Mouse (Mus musculus) adrenal gland, postnatal 4 days (tissue): ENCODE results near the gene Sh3bgrl3. TPM values are rescaled to one million over a fixed set of nuclear protein-coding genes. Genes with fewer than 3 reads are reported as not detected.

Source experiments
- DNase-seq, 2 experiments: peaks; one replicate each; pipeline ENCODE4 v3.0.0; 2021 to 2022; ENCODE audit warnings: low spot score in 2 of 2, mixed read lengths in 2 of 2
- total RNA-seq, 2 experiments: library from RNA; stranded (reverse); gene quantifications; 2 replicates each; pipeline ENCODE4 v1.2.3; 2021

Gene Sh3bgrl3
- total RNA-seq, 2 experiments from 2014 or later, result 108 to 111 TPM

GRCm38 (mm10) chr4:134113356-134113994 lies 15.1 kb downstream of the Sh3bgrl3 start:
- DNase-seq, result no peak

GRCm38 (mm10) chr4:134112403-134112802 lies 16.2 kb downstream of the Sh3bgrl3 start:
- DNase-seq, result no peak

GRCm38 (mm10) chr4:134110653-134111052 lies 17.9 kb downstream of the Sh3bgrl3 start:
- no peak for DNase-seq

- DNase-seq, result no peak
These were observed 20.4 kb downstream of the Sh3bgrl3 start for GRCm38 (mm10) chr4:134108196-134108595.

- DNase-seq, result no peak
These were observed 20.9 kb downstream of the Sh3bgrl3 start for GRCm38 (mm10) chr4:134107730-134108129.

GRCm38 (mm10) chr4:134106105-134106504 lies 22.5 kb downstream of the Sh3bgrl3 start:
- DNase-seq, result no peak

GRCm38 (mm10) chr4:134102742-134103119 lies 25.9 kb downstream of the Sh3bgrl3 start:
- no peak for DNase-seq

- DNase-seq, result peak; percentile 63 to 76
These were observed 26.4 kb downstream of the Sh3bgrl3 start, which contains the start of gene Ubxn11 for GRCm38 (mm10) chr4:134101979-134102741. Gene Ubxn11 (plus strand): TSS chr4:134102570.

- no peak for DNase-seq
These were observed 28.3 kb downstream of the Sh3bgrl3 start for GRCm38 (mm10) chr4:134100245-134100644.

GRCm38 (mm10) chr4:134098628-134099027 lies 30.0 kb downstream of the Sh3bgrl3 start:
- DNase-seq, result no peak

GRCm38 (mm10) chr4:134097015-134097608 lies 31.5 kb downstream of the Sh3bgrl3 start:
- no peak for DNase-seq

GRCm38 (mm10) chr4:134096120-134096519 lies 32.5 kb downstream of the Sh3bgrl3 start:
- DNase-seq, result no peak

- no peak for DNase-seq
These were observed 33.6 kb downstream of the Sh3bgrl3 start, which contains the start of gene Cd52 for GRCm38 (mm10) chr4:134094923-134095547. Gene Cd52 (minus strand): TSS chr4:134095082.

- no peak for DNase-seq
These were observed 34.5 kb downstream of the Sh3bgrl3 start for GRCm38 (mm10) chr4:134094004-134094564.

GRCm38 (mm10) chr4:134092382-134093288 lies 36.0 kb downstream of the Sh3bgrl3 start:
- DNase-seq, result peak; percentile 31 to 54

GRCm38 (mm10) chr4:134091225-134091529 lies 37.4 kb downstream of the Sh3bgrl3 start:
- DNase-seq, result no peak

GRCm38 (mm10) chr4:134090521-134091224 lies 37.9 kb downstream of the Sh3bgrl3 start:
- no peak for DNase-seq

- DNase-seq, result no peak
These were observed 39.6 kb downstream of the Sh3bgrl3 start for GRCm38 (mm10) chr4:134089029-134089428.

GRCm38 (mm10) chr4:134087412-134087811 lies 41.2 kb downstream of the Sh3bgrl3 start:
- no peak for DNase-seq

GRCm38 (mm10) chr4:134084999-134085398 lies 43.6 kb downstream of the Sh3bgrl3 start:
- no peak for DNase-seq
